Mouse (Mus musculus) lung, adult 2 months (tissue): ENCODE results near the gene Gzmm. TPM values are rescaled to one million over a fixed set of nuclear protein-coding genes. Genes with fewer than 3 reads are reported as not detected.

ENCODE experiments used
- DNase-seq: peaks from one replicate; pipeline ENCODE4 v3.0.0; 2022
- H3K4me1 ChIP-seq: fragments of 200-500 bp; 2 replicates; pipeline ENCODE4 v1.6.1; 2011; ENCODE audit warnings: low read length; ENCODE audit not compliant: control insufficient read depth, insufficient read depth
- H3K4me3 ChIP-seq: fragments of 200-500 bp; replicated peaks from 2 replicates; pipeline ENCODE3; 2011; ENCODE audit warnings: low read depth, mild to moderate bottlenecking, control low read depth, low read length; ENCODE audit errors: extremely low read depth
- CTCF ChIP-seq: fragments of 200-500 bp; IDR thresholded peaks from 2 replicates; pipeline ENCODE4 v1.5.1; 2011; ENCODE audit warnings: mild to moderate bottlenecking, low read length, control low read depth; ENCODE audit not compliant: insufficient read depth
- POLR2A ChIP-seq: fragments of 200-500 bp; IDR thresholded peaks from 2 replicates; pipeline ENCODE4 v1.6.1; 2011; ENCODE audit warnings: low read depth, mild to moderate bottlenecking, control low read depth, low read length, borderline replicate concordance; ENCODE audit errors: extremely low read depth
- WGBS: fragments of 180-500 bp; shearing (Covaris S2); methylation state at CpG from one replicate; pipeline ENCODE4 v1.1.7; 2018; 5-methylcytosine and 5-hydroxymethylcytosine counted together
- polyA plus RNA-seq: library from polyadenylated mRNA; depleted of rRNA; stranded (reverse); fragments of >200 nt; gene quantifications from 2 replicates; pipeline ENCODE4 v1.2.3, GENCODE M21; 2012

Gene Gzmm
- polyA plus RNA-seq, 1 experiment, result 1.5 TPM

GRCm38 (mm10) chr10:79707162-79707561, 18.3 kb downstream of the Gzmm start:
- Histone ChIP-seq H3K4me3 (no peak overlapping the region), H3K4me1 (peaks cover 28% of the 10 kb centered on the region)
- DNase-seq, result no peak
- TF ChIP-seq POLR2A (no peak), CTCF (no peak)
- WGBS, result 48% methylated on average over 1 of the region's 1 CpGs

- H3K4me3 ChIP-seq, result no peak overlapping the region
- TF ChIP-seq CTCF (no peak), POLR2A (no peak)
- peaks cover 28% of the 10 kb centered on the region for H3K4me1 ChIP-seq
- 55% methylated on average over 4 of the region's 4 CpGs for WGBS
- no peak for DNase-seq
Observed at GRCm38 (mm10) chr10:79707759-79708158, 18.9 kb downstream of the Gzmm start.

DNA sequence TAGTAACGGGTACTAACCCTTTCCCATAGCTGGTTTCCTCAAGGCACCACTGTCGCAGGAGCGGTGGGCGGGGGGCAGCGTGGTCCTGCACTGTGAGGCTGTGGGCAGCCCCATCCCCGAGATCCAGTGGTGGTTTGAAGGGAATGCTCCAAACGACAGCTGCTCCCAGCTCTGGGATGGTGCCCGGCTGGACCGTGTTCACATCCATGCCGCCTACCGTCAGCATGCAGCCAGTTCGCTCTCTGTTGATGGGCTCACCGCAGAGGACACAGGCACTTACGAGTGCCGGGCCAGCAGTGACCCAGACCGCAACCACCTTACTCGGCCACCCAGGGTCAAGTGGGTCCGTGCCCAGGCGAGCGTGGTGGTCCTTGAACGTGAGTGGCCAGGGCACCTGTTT, 19.8 kb downstream of the Gzmm start:
- 70% methylated on average over 21 of the region's 21 CpGs for WGBS
- DNase-seq, result peak; percentile 14
- peaks cover 26% of the 10 kb centered on the region for H3K4me1 ChIP-seq
- no peak overlapping the region for H3K4me3 ChIP-seq
- TF ChIP-seq CTCF, result no peak
- TF ChIP-seq POLR2A, result no peak

DNA sequence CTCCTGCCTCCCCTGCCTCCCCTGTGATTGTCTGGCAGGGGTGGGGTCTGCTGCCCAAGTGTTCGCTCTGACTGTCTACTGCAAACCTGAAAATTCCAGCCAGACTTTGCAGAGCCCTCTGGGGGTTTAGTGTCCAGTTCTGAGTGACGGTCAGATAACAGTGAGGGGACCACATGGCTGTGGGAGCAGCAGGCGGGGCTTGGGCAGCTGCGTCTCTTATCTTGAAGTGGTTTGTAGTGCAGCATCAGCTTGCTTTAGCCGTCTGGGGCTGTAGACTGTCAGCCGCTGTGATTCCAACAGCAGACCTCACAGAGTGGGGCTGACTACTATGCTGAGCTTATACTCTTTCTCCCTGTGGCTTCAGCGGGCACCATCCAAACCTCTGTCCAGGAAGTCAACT, 20.5 kb downstream of the Gzmm start:
- Histone ChIP-seq H3K4me3 (no peak overlapping the region), H3K4me1 (peaks cover 26% of the 10 kb centered on the region)
- DNase-seq, result no peak
- WGBS, result 56% methylated on average over 7 of the region's 7 CpGs
- no peak for TF ChIP-seq CTCF
- no peak for TF ChIP-seq POLR2A

DNA sequence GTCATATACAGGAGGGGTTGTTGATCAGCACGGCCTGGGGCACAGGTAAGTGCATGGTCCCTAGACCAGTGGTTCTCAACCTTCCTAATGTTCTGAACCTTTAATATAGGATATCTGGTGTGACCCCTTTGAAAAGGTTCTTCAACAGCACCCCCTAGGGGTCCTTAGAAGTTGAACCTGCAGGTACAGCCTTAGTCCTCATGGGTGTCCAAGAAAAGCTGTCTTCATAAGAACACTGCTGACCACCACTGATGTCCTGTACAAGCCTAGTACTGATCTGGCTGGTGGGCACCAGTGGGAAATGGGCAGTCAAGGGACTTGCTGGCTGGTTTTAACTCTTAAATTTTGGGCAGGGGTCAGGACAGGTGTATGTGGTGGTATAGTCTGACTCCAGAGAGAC, 23.2 kb downstream of the Gzmm start:
- DNase-seq, result peak; percentile 13
- Histone ChIP-seq H3K4me3 (no peak overlapping the region), H3K4me1 (peaks cover 5% of the 10 kb centered on the region)
- TF ChIP-seq POLR2A (no peak), CTCF (0 out of 2 replicates have a peak, but pooled peaks have one; percentile 13)
- WGBS, result 74% methylated on average over 1 of the region's 1 CpGs

DNA sequence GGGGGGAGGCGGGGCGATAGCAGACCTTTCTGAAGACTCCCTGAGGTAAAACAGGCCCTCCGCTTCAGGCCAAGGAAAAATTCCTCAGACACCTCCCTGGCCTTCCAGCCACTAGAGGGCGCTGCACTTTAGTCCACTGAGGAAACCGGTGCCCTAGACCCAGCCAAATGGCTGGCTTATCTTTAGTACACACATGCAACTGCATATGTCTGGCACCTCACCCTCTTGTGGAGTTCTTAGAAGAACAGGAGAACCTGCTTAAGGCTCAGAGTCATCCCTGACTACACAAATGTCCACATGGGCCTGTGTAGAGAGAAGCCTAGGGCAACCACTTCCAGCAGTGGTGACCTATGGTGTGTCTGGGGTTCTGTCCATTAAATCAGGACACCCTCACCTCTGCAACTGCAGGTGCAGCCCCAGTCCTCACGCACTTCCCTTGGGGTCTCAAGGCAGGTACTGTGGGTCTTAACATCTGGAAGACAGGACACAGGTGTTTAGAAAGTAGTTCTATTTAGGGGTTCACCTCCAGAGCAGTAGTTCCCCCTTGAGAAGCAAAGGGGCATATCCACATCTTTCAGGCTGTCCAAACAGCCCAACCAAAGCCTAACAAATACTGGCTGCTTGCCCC, 23.8 kb downstream of the Gzmm start:
- peak; percentile 86 for TF ChIP-seq CTCF
- no peak for TF ChIP-seq POLR2A
- DNase-seq, result peak; percentile 77
- peaks cover 2% of the 10 kb centered on the region for H3K4me1 ChIP-seq
- WGBS, result 22% methylated on average over 4 of the region's 6 CpGs
- no peak overlapping the region for H3K4me3 ChIP-seq

DNA sequence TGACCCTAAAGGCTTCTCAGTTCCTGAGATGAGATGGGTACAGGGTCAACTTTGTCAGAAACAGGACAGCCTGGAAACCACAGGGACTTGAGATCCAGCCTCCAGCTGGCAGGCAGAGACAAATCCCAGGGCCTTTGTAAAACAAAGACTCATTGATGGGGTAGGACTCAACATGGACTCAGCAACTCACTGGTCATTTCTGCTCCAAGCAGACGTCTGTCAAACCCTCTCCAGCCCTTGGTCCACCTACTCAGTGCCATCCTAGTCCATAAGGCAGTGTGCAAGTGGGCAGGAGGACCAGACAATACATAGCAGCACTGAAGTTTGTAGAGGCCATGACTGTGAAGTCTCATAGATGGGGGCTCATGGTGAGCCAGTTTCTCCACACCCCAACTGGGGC, 24.3 kb downstream of the Gzmm start:
- no peak for DNase-seq
- peaks cover 2% of the 10 kb centered on the region for H3K4me1 ChIP-seq
- no peak overlapping the region for H3K4me3 ChIP-seq
- WGBS, result 30% methylated on average over 1 of the region's 1 CpGs
- peak; percentile 15; the same call in 1 of the 2 replicates for TF ChIP-seq POLR2A
- TF ChIP-seq CTCF, result no peak

DNA sequence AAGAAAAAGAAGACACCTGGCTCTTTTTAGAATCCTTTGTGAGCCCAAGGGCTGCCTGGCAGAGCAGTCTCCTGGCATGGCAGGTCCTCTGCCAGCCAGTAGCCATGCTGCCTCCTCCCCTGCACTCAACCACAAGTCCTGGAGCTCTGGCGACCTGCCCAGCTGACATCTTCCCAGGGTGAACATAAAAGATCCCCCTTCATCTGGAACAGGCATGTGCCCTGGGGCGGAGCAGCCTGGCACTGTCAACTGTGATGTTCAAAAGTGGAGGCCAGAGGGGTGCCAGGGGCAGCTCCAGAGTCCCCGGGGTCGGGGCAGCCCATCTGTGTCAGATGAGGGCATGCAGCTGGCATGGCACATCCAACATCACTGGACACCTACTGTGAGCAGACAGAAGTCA, 26.2 kb downstream of the Gzmm start:
- WGBS, result 60% methylated on average over 4 of the region's 4 CpGs
- DNase-seq, result no peak
- TF ChIP-seq POLR2A, result no peak
- TF ChIP-seq CTCF, result no peak
- Histone ChIP-seq H3K4me1 (no peaks in the 10 kb centered on the region; the same call in 1 of the 2 replicates), H3K4me3 (no peak overlapping the region)

DNA sequence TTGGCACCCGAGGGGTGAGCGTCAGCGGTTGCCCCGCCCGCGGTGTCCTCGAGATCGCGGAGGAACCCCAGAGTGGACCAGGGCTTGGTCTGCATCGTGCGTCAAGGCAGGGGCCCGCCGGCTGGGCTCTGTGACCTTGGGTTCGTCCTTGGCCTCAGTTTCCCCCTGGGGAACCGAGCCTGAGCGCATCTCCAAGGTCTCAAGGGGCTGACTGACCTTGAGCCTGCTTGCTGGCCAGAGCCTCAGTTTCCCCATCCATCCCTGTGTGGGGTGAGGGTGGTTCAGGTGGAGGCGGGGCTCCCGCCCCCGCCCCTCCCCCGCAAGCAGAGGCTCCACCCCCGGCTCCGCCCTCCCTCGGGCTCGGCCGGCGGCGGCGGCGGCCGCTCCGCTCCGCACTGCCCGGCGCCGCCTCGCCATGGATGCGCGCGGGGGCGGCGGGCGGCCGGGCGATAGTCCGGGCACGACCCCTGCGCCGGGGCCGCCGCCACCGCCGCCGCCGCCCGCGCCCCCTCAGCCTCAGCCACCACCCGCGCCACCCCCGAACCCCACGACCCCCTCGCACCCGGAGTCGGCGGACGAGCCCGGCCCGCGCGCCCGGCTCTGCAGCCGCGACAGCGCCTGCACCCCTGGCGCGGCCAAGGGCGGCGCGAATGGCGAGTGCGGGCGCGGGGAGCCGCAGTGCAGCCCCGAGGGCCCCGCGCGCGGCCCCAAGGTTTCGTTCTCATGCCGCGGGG, 27.6 kb downstream of the Gzmm start, which contains the start of gene Hcn2:
Hcn2 (plus strand) TSS at position 381 of the 734 bp plus-strand sequence.
- DNase-seq, result no peak
- H3K4me1 ChIP-seq, result no peaks in the 10 kb centered on the region; the same call in 1 of the 2 replicates
- peak within 1 kb of the TSS; percentile 6 for H3K4me3 ChIP-seq
- WGBS, result 4% methylated on average over 87 of the region's 91 CpGs
- no peak for TF ChIP-seq CTCF

DNA sequence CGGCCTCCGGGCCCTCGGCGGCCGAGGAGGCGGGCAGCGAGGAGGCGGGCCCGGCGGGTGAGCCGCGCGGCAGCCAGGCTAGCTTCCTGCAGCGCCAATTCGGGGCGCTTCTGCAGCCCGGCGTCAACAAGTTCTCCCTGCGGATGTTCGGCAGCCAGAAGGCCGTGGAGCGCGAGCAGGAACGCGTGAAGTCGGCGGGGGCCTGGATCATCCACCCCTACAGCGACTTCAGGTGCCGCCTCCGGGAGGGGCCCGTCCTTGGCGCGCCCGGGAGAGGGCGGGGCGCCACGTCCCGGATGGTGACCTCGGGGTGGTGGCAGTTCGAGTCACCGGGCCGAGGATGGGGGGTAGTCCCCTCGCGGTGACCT, 28.2 kb downstream of the Gzmm start:
- H3K4me1 ChIP-seq, result no peaks in the 10 kb centered on the region; the same call in 1 of the 2 replicates
- TF ChIP-seq POLR2A (no peak), CTCF (no peak)
- peak overlapping the region; percentile 6 for H3K4me3 ChIP-seq
- 1% methylated on average over 43 of the region's 44 CpGs for WGBS
- peak; percentile 30 for DNase-seq
